In genomic region chr14:71047096-71047495, GRCm38 (mm10) we compare ENCODE assay signal across 15 mouse cellular contexts.
A peak's percentile ranks its signal among the peaks of the same experiment; 100 is the strongest.
DNase-seq lines count a peak whose midpoint lies in the region; ATAC-seq and TF ChIP-seq lines count a peak whose summit lies in the region.
"Had no signal": no experiment of that assay in that cellular context is flagged by ENCODE, and none has a peak within 500 bp of the region (broad histone marks: within the 10 kb centered on the region; RNA-seq: fewer than 3 reads in every experiment).

No protein-coding gene starts in this region.

- no peaks in the 10 kb centered on the region for H3K36me3 ChIP-seq in ES-E14 (ENCODE audit: control insufficient read depth, insufficient read depth, low read length, poor library complexity, severe bottlenecking)
- no peaks in the 10 kb centered on the region for H3K36me3 ChIP-seq in liver, embryonic 11.5 days (ENCODE audit: control insufficient read depth, insufficient read depth, low read length)
- H3K36me3 ChIP-seq: liver, embryonic 12.5 days; stomach, embryonic 15.5 days had no signal

- H3K27ac ChIP-seq in ES-E14 (ENCODE audit: insufficient read depth, low read depth, low read length, poor library complexity, severe bottlenecking) = no peak overlapping the region
- H3K27ac ChIP-seq in liver, embryonic 11.5 days (ENCODE audit: low read depth, low read length) = no peak overlapping the region
- H3K27ac ChIP-seq: liver, embryonic 12.5 days; stomach, embryonic 15.5 days had no signal

- H3K4me2 ChIP-seq in liver, embryonic 11.5 days = no peak overlapping the region
- H3K4me2 ChIP-seq: liver, embryonic 12.5 days; stomach, embryonic 15.5 days had no signal

- no peaks in the 10 kb centered on the region for H3K9me3 ChIP-seq in ES-E14 (ENCODE audit: control insufficient read depth, insufficient read depth, low read depth, low read length)
- H3K9me3 ChIP-seq in liver, embryonic 11.5 days (ENCODE audit: control insufficient read depth, low read length) = no peaks in the 10 kb centered on the region
- H3K9me3 ChIP-seq: liver, embryonic 12.5 days; stomach, embryonic 15.5 days had no signal

- in situ Hi-C loops in ES-E14 (cut with MboI; ENCODE audit: low sequenced_read_pairs in 2 of 2, unreplicated experiment in 2 of 2) = no loop called here

- no peak overlapping the region for H3K4me3 ChIP-seq in ES-E14 (ENCODE audit: insufficient read depth in 1 of 2, low read depth in 1 of 2, low read length in 2 of 2, poor library complexity in 1 of 2, severe bottlenecking in 1 of 2)
- no peak overlapping the region for H3K4me3 ChIP-seq in liver, embryonic 11.5 days (ENCODE audit: low read depth, low read length)
- H3K4me3 ChIP-seq: liver, embryonic 12.5 days; myocyte; stomach, embryonic 15.5 days had no signal

- no peaks in the 10 kb centered on the region; a peak in 1 of 4 replicates for H3K4me1 ChIP-seq in ES-E14 (ENCODE audit: control insufficient read depth in 2 of 2, insufficient read depth in 2 of 2, low read length in 2 of 2, poor library complexity in 1 of 2)
- H3K4me1 ChIP-seq in liver, embryonic 11.5 days (replicated peaks; ENCODE audit: control insufficient read depth, insufficient read depth, low read length) = no peaks in the 10 kb centered on the region
- H3K4me1 ChIP-seq: liver, embryonic 12.5 days; stomach, embryonic 15.5 days had no signal

- H3K9ac ChIP-seq in ES-E14 (ENCODE audit: insufficient read depth, low read depth, low read length, poor library complexity, severe bottlenecking) = no peak overlapping the region
- H3K9ac ChIP-seq in liver, embryonic 11.5 days (ENCODE audit: low read depth, low read length) = no peak overlapping the region
- H3K9ac ChIP-seq: liver, embryonic 12.5 days; stomach, embryonic 15.5 days had no signal

- 64% methylated on average over 3 of the region's 3 CpGs for WGBS in liver, embryonic 11.5 days

- DNase-seq in layer of hippocampus, adult 18-20 months (ENCODE audit: low spot score in 2 of 2) = peak; percentile 8 to 46
- no peak for DNase-seq in layer of hippocampus, postnatal 25 days (ENCODE audit: extremely low spot score in 1 of 2, low spot score in 1 of 2)
- DNase-seq in ES-E14 (ENCODE audit: low read depth, low spot score) (peak; percentile 68), ZHBTc4 (ENCODE audit: low read depth, low spot score) (peak; percentile 82)
- DNase-seq in layer of hippocampus, adult 9-11 months = peak; percentile 79
- no peak for DNase-seq in thymus, adult 18-20 months
- DNase-seq in liver, embryonic 11.5 days (ENCODE audit: low spot score) = no peak
- no peak for DNase-seq in kidney, adult 11 months
- DNase-seq: adrenal gland, postnatal 10 days; gastrocnemius, postnatal 14 days; kidney, adult 18-20 months; right cerebral cortex, postnatal 14 days had no signal

- no peak for ATAC-seq in liver, embryonic 11.5 days (replicated peaks; ENCODE audit: low FRiP score)
- ATAC-seq: liver, embryonic 12.5 days had no signal

- no peaks in the 10 kb centered on the region for H3K27me3 ChIP-seq in liver, embryonic 11.5 days (replicated peaks; ENCODE audit: control insufficient read depth, insufficient read depth, low read length)
- H3K27me3 ChIP-seq: liver, embryonic 12.5 days; stomach, embryonic 15.5 days had no signal

TF ChIP-seq in ES-E14, 5 proteins besides CTCF, POLR2A, EP300 and RAD21:
- TF ChIP-seq ZNF384 (IDR thresholded peaks at IDR 0.05; ENCODE audit: low read depth, low read length) (no peak), HCFC1 (IDR thresholded peaks at IDR 0.05; ENCODE audit: borderline replicate concordance, insufficient read depth, low read length) (no peak), CHD2 (IDR thresholded peaks at IDR 0.05; ENCODE audit: low read depth, low read length) (no peak), ZC3H11A (IDR thresholded peaks at IDR 0.05; ENCODE audit: borderline replicate concordance, low read depth, low read length) (no peak), MAFK (IDR thresholded peaks at IDR 0.05; ENCODE audit: insufficient read depth, low read depth, low read length) (no peak)

Comparison
In these comparisons a context has a peak if more than half of its experiments do, and no peak if none do; other contexts are left out.
1. DNase-seq: peak in layer of hippocampus, adult 18-20 months (2 of 2), ES-E14 (single experiment), ZHBTc4 (single experiment) and layer of hippocampus, adult 9-11 months (single experiment); none in layer of hippocampus, postnatal 25 days (0 of 2), thymus, adult 18-20 months (0 of 2), liver, embryonic 11.5 days (single experiment) and kidney, adult 11 months (single experiment).